ENCODE assay signal across 9 mouse cellular contexts in genomic region chrX:8864331-8864730, GRCm38 (mm10). TPM values are rescaled to one million over a fixed set of nuclear protein-coding genes. Genes with fewer than 3 reads are reported as not detected.
DNase-seq lines count a peak whose midpoint lies in the region; ATAC-seq and TF ChIP-seq lines count a peak whose summit lies in the region.
"Not testable (repeated sequence)": the region's sequence is repeated elsewhere in the genome, so short reads cannot be mapped to it uniquely, and the experiment has no call there.
"Had no signal": no experiment of that assay in that cellular context is flagged by ENCODE, and none has a peak within 500 bp of the region (broad histone marks: within the 10 kb centered on the region; RNA-seq: fewer than 3 reads in every experiment).

No protein-coding gene starts in this region.

- peak; percentile 87 for ATAC-seq in common myeloid progenitor, adult 5-6 weeks (replicated peaks; ENCODE audit: low read depth, poor library complexity, severe bottlenecking)
- ATAC-seq in intestine, embryonic 16.5 days, result peak; percentile 60

- H3K36me3 ChIP-seq in intestine, embryonic 16.5 days (ENCODE audit: control insufficient read depth, insufficient read depth, low read length); midbrain, embryonic 10.5 days; small intestine, adult 2 months (ENCODE audit: control insufficient read depth, insufficient read depth, low read length): not testable (repeated sequence)

- peak; percentile 7; the same call in 1 of the 2 replicates for TF ChIP-seq CTCF in small intestine, adult 2 months (IDR thresholded peaks at IDR 0.05; ENCODE audit: extremely low read depth, insufficient read length, insufficient replicate concordance, low read depth, low read length)

- H3K9me3 ChIP-seq in intestine, embryonic 16.5 days (ENCODE audit: control insufficient read depth, low read length); midbrain, embryonic 10.5 days (replicated peaks): not testable (repeated sequence)

- not testable (repeated sequence) for H3K4me3 ChIP-seq in intestine, embryonic 16.5 days (ENCODE audit: low read length); midbrain, embryonic 10.5 days; small intestine, adult 2 months (ENCODE audit: low read depth, low read length)

- 9% methylated on average over 3 of the region's 3 CpGs for WGBS in intestine, embryonic 16.5 days
- WGBS in midbrain, embryonic 10.5 days, result 3% methylated on average over 3 of the region's 3 CpGs
- WGBS in small intestine, adult 2 months, result 6% methylated on average over 3 of the region's 3 CpGs

- not testable (repeated sequence) for H3K4me2 ChIP-seq in intestine, embryonic 16.5 days (ENCODE audit: low read depth, low read length)

- peak; percentile 62 to 88 for DNase-seq in adrenal gland, adult (ENCODE audit: inconsistent age in 2 of 2, low spot score in 1 of 2)
- peak; percentile 11 to 13 for DNase-seq in gastrocnemius, adult 8-10 months (ENCODE audit: low spot score in 2 of 2)
- peak; percentile 29 to 41 for DNase-seq in left cerebral cortex, adult 8-10 months (ENCODE audit: low spot score in 2 of 2)
- DNase-seq in midbrain, embryonic 10.5 days (ENCODE audit: low spot score), result peak; percentile 64

- not testable (repeated sequence) for H3K27ac ChIP-seq in intestine, embryonic 16.5 days (ENCODE audit: low read length); midbrain, embryonic 10.5 days (replicated peaks); small intestine, adult 2 months (ENCODE audit: insufficient read depth, low read depth, low read length)

- not testable (repeated sequence) for H3K4me1 ChIP-seq in intestine, embryonic 16.5 days (ENCODE audit: control insufficient read depth, insufficient read depth, low read length); midbrain, embryonic 10.5 days; small intestine, adult 2 months (ENCODE audit: control insufficient read depth, insufficient read depth, insufficient read length, low read length)

- TF ChIP-seq POLR2A in small intestine, adult 2 months (IDR thresholded peaks at IDR 0.05; ENCODE audit: low read depth, low read length), result not testable (repeated sequence)

- not testable (repeated sequence) for H3K9ac ChIP-seq in intestine, embryonic 16.5 days (ENCODE audit: low read depth, low read length)

- not testable (repeated sequence) for H3K27me3 ChIP-seq in intestine, embryonic 16.5 days (replicated peaks; ENCODE audit: control insufficient read depth, insufficient read depth, low read length); midbrain, embryonic 10.5 days (ENCODE audit: low read depth, poor library complexity, severe bottlenecking); small intestine, adult 2 months (ENCODE audit: control insufficient read depth, insufficient read depth, low read length)

RNA-seq across cellular contexts. Expression of gene Gm5751, which starts 9.7 kb away (rescaled TPM):
- total RNA-seq in common myeloid progenitor, adult 5-6 weeks (2017), result not detected in 2 replicates
- not detected for total RNA-seq in gastrocnemius, adult 8-10 months (2022)
- not detected in 2 replicates for polyA plus RNA-seq in intestine, embryonic 16.5 days (2015; fragmentation: Nextera tagmentation; extraction: Ambion mirVana)
- not detected for total RNA-seq in left cerebral cortex, adult 8-10 months (2022)
- not detected in 2 replicates for polyA plus RNA-seq in midbrain, embryonic 10.5 days (2016; fragmentation: Nextera tagmentation; extraction: Ambion mirVana)
- polyA plus RNA-seq in small intestine, adult 2 months (2012; rRNA removed), result not detected in 2 replicates
- total RNA-seq: gastrocnemius, postnatal 25 days; monocyte, adult 5-6 weeks had no signal

RNA-seq across cellular contexts. Expression of gene Gm6592, which starts 20.5 kb away (rescaled TPM):
- total RNA-seq in common myeloid progenitor, adult 5-6 weeks (2017), result not detected in 2 replicates
- total RNA-seq in gastrocnemius, adult 8-10 months (2022), result not detected
- polyA plus RNA-seq in intestine, embryonic 16.5 days (2015; fragmentation: Nextera tagmentation; extraction: Ambion mirVana), result not detected in 2 replicates
- not detected for total RNA-seq in left cerebral cortex, adult 8-10 months (2022)
- polyA plus RNA-seq in midbrain, embryonic 10.5 days (2016; fragmentation: Nextera tagmentation; extraction: Ambion mirVana), result not detected in 2 replicates
- polyA plus RNA-seq in small intestine, adult 2 months (2012; rRNA removed), result not detected in 2 replicates
- total RNA-seq: gastrocnemius, postnatal 25 days; monocyte, adult 5-6 weeks had no signal

RNA-seq across cellular contexts. Expression of gene B630019K06Rik, which starts 27.9 kb away (rescaled TPM):
- total RNA-seq in common myeloid progenitor, adult 5-6 weeks (2017), result 1.5 TPM in 1 of 2 replicates, not detected in the other
- total RNA-seq in gastrocnemius, adult 8-10 months (2022), result under 1 TPM in 3 of 4 experiments, not detected in 1; 0.21 to 0.45 (median 0.34) TPM
- 1.6 and 1.7 TPM in 2 replicates for polyA plus RNA-seq in intestine, embryonic 16.5 days (2015; fragmentation: Nextera tagmentation; extraction: Ambion mirVana)
- 10 to 100 TPM; 33.7 to 36.7 (median 35.3) TPM for total RNA-seq in left cerebral cortex, adult 8-10 months (2022)
- polyA plus RNA-seq in midbrain, embryonic 10.5 days (2016; fragmentation: Nextera tagmentation; extraction: Ambion mirVana), result 3.4 and 3.9 TPM in 2 replicates
- polyA plus RNA-seq in small intestine, adult 2 months (2012; rRNA removed), result 0.91 and 1.4 TPM in 2 replicates

Comparison
In these comparisons a context has a peak if more than half of its experiments do, and no peak if none do; other contexts are left out.
1. DNase-seq: peak in every context shown above with its lines; median percentile 75 in adrenal gland, adult; 64 in midbrain, embryonic 10.5 days; 35 in left cerebral cortex, adult 8-10 months; 12 in gastrocnemius, adult 8-10 months.
2. RNA of gene B630019K06Rik, which starts 27.9 kb away (total RNA-seq): 33.7 to 36.7 TPM in left cerebral cortex, adult 8-10 months; 1.5 TPM in common myeloid progenitor, adult 5-6 weeks and 0.21 to 0.45 TPM in gastrocnemius, adult 8-10 months; every median in the first group is over 10 times any median in the second.